Mouse (Mus musculus): Measurements from ENCODE around the gene Themis2. TPM values are rescaled to one million over a fixed set of nuclear protein-coding genes. Genes with fewer than 3 reads are reported as not detected.
"Not testable (repeated sequence)": the region's sequence is repeated elsewhere in the genome, so short reads cannot be mapped to it uniquely, and the experiment has no call there.

Themis2 gene
- polyA plus RNA-seq, 1 experiment from 2014 or later = 1.1 TPM

DNA sequence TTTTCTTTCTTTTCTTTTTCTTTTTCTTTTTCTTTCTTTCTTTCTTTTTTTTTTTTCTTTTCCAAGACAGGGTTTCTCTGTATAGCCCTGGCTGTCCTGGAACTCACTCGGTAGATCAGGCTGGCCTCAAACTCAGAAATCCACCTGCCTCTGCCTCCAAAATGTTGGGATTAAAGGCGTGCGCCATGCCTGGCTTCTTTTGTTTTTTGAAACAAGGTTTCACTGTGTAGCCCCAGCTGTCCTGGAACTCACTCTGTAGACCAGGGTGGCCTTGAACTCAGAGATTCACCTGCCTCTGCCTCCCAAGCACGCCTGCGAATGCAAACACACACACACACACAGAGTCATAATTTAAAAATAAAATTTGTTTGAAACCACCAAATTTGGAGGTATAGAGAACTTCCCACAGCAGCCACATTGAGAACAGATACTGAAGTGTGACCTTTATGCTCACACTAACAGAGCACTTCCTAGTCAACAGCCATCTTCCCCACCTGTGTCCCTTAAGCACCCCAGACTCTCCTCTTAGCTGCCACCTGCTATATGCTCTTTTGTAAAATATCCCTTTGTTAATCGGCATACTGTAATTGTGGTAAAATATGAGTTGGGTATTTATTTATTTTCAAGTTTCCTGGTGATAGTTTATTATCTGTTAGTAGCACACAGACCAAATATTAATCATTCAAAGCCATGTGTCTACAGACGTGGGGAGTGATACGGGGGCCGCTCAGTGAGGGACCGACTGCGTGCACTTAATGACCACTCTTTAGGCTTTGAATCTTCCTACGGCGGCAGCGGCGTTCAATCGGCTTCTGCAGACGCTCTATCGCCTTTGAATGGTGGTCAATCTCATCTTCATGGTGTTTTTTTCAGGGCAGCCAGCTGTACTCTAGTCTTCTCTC is 5.2 kb upstream of the Themis2 start:
- no peak for ATAC-seq (ENCODE audit: low FRiP score, low TSS enrichment)
- Histone ChIP-seq H3K9ac (replicated peaks; ENCODE audit: low read length) (no peak overlapping the region), H3K27ac (ENCODE audit: low read length) (no peak overlapping the region), H3K4me2 (replicated peaks; ENCODE audit: low read depth, low read length) (no peak overlapping the region), H3K4me1 (ENCODE audit: insufficient read depth, low read length) (no peaks in the 10 kb centered on the region), H3K9me3 (ENCODE audit: low read length) (no peaks in the 10 kb centered on the region), H3K4me3 (ENCODE audit: low read length) (no peak overlapping the region), H3K36me3 (ENCODE audit: insufficient read depth, low read length) (no peaks in the 10 kb centered on the region), H3K27me3 (ENCODE audit: insufficient read depth, low read length) (peaks cover 3% of the 10 kb centered on the region; the same call in 1 of the 2 replicates)
- WGBS = 84% methylated on average over 18 of the region's 18 CpGs

DNA sequence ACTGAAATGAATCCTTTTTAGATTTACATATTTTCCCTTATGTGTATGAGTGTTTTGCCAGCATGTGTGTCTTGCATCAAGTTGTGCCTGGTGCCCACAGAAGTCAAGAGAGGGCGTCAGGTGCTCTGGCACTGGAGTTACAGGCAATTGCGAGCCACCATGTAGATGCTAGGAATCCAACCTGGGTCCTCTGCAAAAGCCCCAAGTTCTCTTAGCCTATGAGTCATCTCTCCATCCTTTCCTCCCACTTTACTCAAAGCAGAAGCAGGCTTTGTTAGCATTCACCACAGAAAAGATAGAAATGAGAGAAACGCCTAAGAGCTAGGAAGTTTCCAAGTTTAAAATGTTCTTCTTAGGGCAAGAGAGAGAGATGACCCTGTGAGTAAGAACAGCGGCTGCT is 3.7 kb upstream of the Themis2 start:
- Histone ChIP-seq H3K4me3 (ENCODE audit: low read length) (no peak overlapping the region), H3K36me3 (ENCODE audit: insufficient read depth, low read length) (no peaks in the 10 kb centered on the region), H3K4me2 (replicated peaks; ENCODE audit: low read depth, low read length) (no peak overlapping the region), H3K4me1 (ENCODE audit: insufficient read depth, low read length) (peaks cover 3% of the 10 kb centered on the region; the same call in 1 of the 2 replicates), H3K9ac (replicated peaks; ENCODE audit: low read length) (no peak overlapping the region), H3K27me3 (ENCODE audit: insufficient read depth, low read length) (peaks cover 15% of the 10 kb centered on the region), H3K9me3 (ENCODE audit: low read length) (no peaks in the 10 kb centered on the region), H3K27ac (ENCODE audit: low read length) (no peak overlapping the region)
- 87% methylated on average over 4 of the region's 4 CpGs for WGBS
- ATAC-seq (ENCODE audit: low FRiP score, low TSS enrichment) = no peak

GRCm38 (mm10) chr4:132798666-132799065 is 2.5 kb upstream of the Themis2 start:
- H3K36me3 ChIP-seq (ENCODE audit: insufficient read depth, low read length); H3K27ac ChIP-seq (ENCODE audit: low read length); H3K9me3 ChIP-seq (ENCODE audit: low read length); H3K4me3 ChIP-seq (ENCODE audit: low read length); H3K4me2 ChIP-seq (replicated peaks; ENCODE audit: low read depth, low read length); H3K9ac ChIP-seq (replicated peaks; ENCODE audit: low read length); ATAC-seq (ENCODE audit: low FRiP score, low TSS enrichment); H3K4me1 ChIP-seq (ENCODE audit: insufficient read depth, low read length): not testable (repeated sequence)
- 85% methylated on average over 3 of the region's 3 CpGs for WGBS
- peaks cover 17% of the 10 kb centered on the region for H3K27me3 ChIP-seq (ENCODE audit: insufficient read depth, low read length)

- ATAC-seq (ENCODE audit: low FRiP score, low TSS enrichment) = no peak
- no peak overlapping the region for H3K4me2 ChIP-seq (replicated peaks; ENCODE audit: low read depth, low read length)
- 64% methylated on average over 4 of the region's 4 CpGs for WGBS
- no peak overlapping the region for H3K9ac ChIP-seq (replicated peaks; ENCODE audit: low read length)
- H3K36me3 ChIP-seq (ENCODE audit: insufficient read depth, low read length) = no peaks in the 10 kb centered on the region
- no peaks in the 10 kb centered on the region for H3K9me3 ChIP-seq (ENCODE audit: low read length)
- H3K4me3 ChIP-seq (ENCODE audit: low read length) = no peak overlapping the region
- H3K27me3 ChIP-seq (ENCODE audit: insufficient read depth, low read length) = peaks cover 17% of the 10 kb centered on the region
- H3K27ac ChIP-seq (ENCODE audit: low read length) = no peak overlapping the region
- H3K4me1 ChIP-seq (ENCODE audit: insufficient read depth, low read length) = peaks cover 7% of the 10 kb centered on the region; the same call in 1 of the 2 replicates
Measured at GRCm38 (mm10) chr4:132798028-132798427, 1.8 kb upstream of the Themis2 start.

DNA sequence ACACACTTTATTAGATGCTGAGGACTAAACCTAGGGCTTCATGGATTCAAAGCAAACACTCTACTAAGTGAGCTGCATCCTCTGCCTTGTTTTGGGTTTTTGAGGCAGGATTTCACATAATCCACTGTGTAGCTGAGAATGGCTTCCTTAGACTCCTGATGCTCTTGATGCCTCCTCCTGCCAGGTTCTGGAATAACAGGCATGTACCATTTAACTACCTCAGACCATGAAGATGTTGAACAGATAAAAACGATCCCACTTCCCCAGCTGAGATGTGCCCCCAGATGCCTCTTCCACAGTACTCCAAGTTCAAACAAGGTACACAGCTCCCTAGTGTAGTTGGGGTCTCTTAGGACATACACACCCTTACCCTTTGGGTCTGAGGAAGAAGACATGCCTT is 1.3 kb upstream of the Themis2 start:
- no peaks in the 10 kb centered on the region for H3K36me3 ChIP-seq (ENCODE audit: insufficient read depth, low read length)
- 64% methylated on average over 1 of the region's 1 CpGs for WGBS
- H3K9me3 ChIP-seq (ENCODE audit: low read length) = no peaks in the 10 kb centered on the region
- H3K27me3 ChIP-seq (ENCODE audit: insufficient read depth, low read length) = peaks cover 17% of the 10 kb centered on the region
- no peak overlapping the region for H3K27ac ChIP-seq (ENCODE audit: low read length)
- H3K4me2 ChIP-seq (replicated peaks; ENCODE audit: low read depth, low read length) = no peak overlapping the region
- H3K9ac ChIP-seq (replicated peaks; ENCODE audit: low read length) = no peak overlapping the region
- H3K4me3 ChIP-seq (ENCODE audit: low read length) = no peak overlapping the region
- ATAC-seq (ENCODE audit: low FRiP score, low TSS enrichment) = no peak
- H3K4me1 ChIP-seq (ENCODE audit: insufficient read depth, low read length) = peaks cover 7% of the 10 kb centered on the region; the same call in 1 of the 2 replicates

DNA sequence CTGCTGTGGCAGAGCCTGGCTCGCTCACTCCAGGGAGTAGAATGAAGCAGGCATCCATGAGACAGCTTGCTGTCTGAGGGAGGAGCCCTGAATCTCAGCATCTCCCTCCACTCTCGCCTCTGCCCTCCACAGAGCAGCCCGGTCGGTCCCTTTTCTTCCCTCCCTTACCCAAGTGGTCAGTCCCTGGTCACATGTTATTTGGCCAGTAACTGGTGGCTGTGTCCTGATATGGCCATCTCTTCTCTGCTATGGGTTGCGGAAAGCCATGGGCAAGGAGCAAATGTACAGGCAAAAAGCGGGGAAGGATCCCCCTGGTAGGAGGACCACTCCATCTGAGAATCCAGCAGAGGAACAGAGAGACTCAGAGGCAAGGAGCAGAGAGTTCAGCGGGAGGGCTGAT is 1.0 kb downstream of the Themis2 start:
- no peak overlapping the region for H3K4me3 ChIP-seq (ENCODE audit: low read length)
- H3K27ac ChIP-seq (ENCODE audit: low read length) = no peak overlapping the region
- no peaks in the 10 kb centered on the region for H3K36me3 ChIP-seq (ENCODE audit: insufficient read depth, low read length)
- no peak overlapping the region for H3K9ac ChIP-seq (replicated peaks; ENCODE audit: low read length)
- no peak for ATAC-seq (ENCODE audit: low FRiP score, low TSS enrichment)
- peaks cover 17% of the 10 kb centered on the region for H3K27me3 ChIP-seq (ENCODE audit: insufficient read depth, low read length)
- H3K4me1 ChIP-seq (ENCODE audit: insufficient read depth, low read length) = peaks cover 7% of the 10 kb centered on the region; the same call in 1 of the 2 replicates
- no peak overlapping the region for H3K4me2 ChIP-seq (replicated peaks; ENCODE audit: low read depth, low read length)
- 51% methylated on average over 7 of the region's 7 CpGs for WGBS
- no peaks in the 10 kb centered on the region for H3K9me3 ChIP-seq (ENCODE audit: low read length)

DNA sequence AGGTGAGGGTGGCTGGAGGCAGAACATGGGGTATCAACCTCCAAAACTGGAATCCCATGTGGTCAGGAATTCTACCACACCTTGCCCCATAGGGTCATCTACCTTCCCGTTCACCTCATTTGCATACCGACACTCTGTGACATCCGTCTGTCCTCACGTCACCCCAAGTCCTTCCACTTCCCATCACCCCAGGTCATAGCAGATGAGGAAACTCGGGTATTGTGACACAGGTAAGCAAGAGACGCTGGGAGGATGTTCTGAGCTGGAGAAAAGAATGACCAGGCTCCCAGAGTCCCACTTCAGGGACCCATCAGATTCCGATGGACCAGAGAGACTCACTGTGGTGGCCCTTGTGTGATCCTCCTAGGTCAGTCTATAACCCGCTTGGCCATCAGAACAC is 1.4 kb downstream of the Themis2 start:
- Histone ChIP-seq H3K27me3 (ENCODE audit: insufficient read depth, low read length) (peaks cover 17% of the 10 kb centered on the region), H3K27ac (ENCODE audit: low read length) (no peak overlapping the region), H3K9ac (replicated peaks; ENCODE audit: low read length) (no peak overlapping the region), H3K9me3 (ENCODE audit: low read length) (no peaks in the 10 kb centered on the region), H3K36me3 (ENCODE audit: insufficient read depth, low read length) (no peaks in the 10 kb centered on the region), H3K4me3 (ENCODE audit: low read length) (no peak overlapping the region), H3K4me2 (replicated peaks; ENCODE audit: low read depth, low read length) (no peak overlapping the region), H3K4me1 (ENCODE audit: insufficient read depth, low read length) (peaks cover 7% of the 10 kb centered on the region; the same call in 1 of the 2 replicates)
- ATAC-seq (ENCODE audit: low FRiP score, low TSS enrichment) = no peak
- WGBS = 76% methylated on average over 8 of the region's 8 CpGs

DNA sequence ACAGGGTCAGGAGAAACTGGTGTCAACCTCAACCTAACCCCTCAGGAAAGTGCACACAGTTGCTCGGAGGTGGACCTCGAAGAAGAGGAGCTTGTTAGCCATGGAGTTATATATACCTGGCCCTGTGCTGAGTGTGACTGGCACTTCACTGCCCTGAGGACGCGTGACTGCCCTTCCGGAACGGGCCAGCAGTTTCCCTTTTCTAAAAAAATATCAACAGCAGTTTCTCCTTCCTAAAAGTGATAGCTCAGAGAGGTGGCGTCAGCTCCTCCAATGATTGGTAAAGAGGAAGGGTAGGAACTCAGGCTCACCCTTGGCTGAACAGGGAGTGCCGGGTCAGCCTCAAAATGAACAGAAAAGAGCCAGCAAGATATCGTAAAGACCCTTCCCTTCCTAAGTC is 2.2 kb downstream of the Themis2 start:
- H3K4me2 ChIP-seq (replicated peaks; ENCODE audit: low read depth, low read length) = no peak overlapping the region
- no peak overlapping the region for H3K4me3 ChIP-seq (ENCODE audit: low read length)
- peaks cover 17% of the 10 kb centered on the region for H3K27me3 ChIP-seq (ENCODE audit: insufficient read depth, low read length)
- H3K4me1 ChIP-seq (ENCODE audit: insufficient read depth, low read length) = peaks cover 7% of the 10 kb centered on the region; the same call in 1 of the 2 replicates
- 22% methylated on average over 9 of the region's 9 CpGs for WGBS
- H3K9me3 ChIP-seq (ENCODE audit: low read length) = no peaks in the 10 kb centered on the region
- H3K9ac ChIP-seq (replicated peaks; ENCODE audit: low read length) = no peak overlapping the region
- H3K27ac ChIP-seq (ENCODE audit: low read length) = no peak overlapping the region
- ATAC-seq (ENCODE audit: low FRiP score, low TSS enrichment) = no peak
- H3K36me3 ChIP-seq (ENCODE audit: insufficient read depth, low read length) = no peaks in the 10 kb centered on the region

- H3K4me2 ChIP-seq (replicated peaks; ENCODE audit: low read depth, low read length); H3K36me3 ChIP-seq (ENCODE audit: insufficient read depth, low read length); ATAC-seq (ENCODE audit: low FRiP score, low TSS enrichment); H3K4me1 ChIP-seq (ENCODE audit: insufficient read depth, low read length); H3K9ac ChIP-seq (replicated peaks; ENCODE audit: low read length); H3K9me3 ChIP-seq (ENCODE audit: low read length); H3K4me3 ChIP-seq (ENCODE audit: low read length); H3K27ac ChIP-seq (ENCODE audit: low read length): not testable (repeated sequence)
- H3K27me3 ChIP-seq (ENCODE audit: insufficient read depth, low read length) = peaks cover 17% of the 10 kb centered on the region
- 72% methylated on average over 8 of the region's 9 CpGs for WGBS
Measured at GRCm38 (mm10) chr4:132793322-132794004, 2.7 kb downstream of the Themis2 start.

- no peak for ATAC-seq (ENCODE audit: low FRiP score, low TSS enrichment)
- no peak overlapping the region for H3K27ac ChIP-seq (ENCODE audit: low read length)
- H3K4me3 ChIP-seq (ENCODE audit: low read length) = no peak overlapping the region
- no peaks in the 10 kb centered on the region for H3K9me3 ChIP-seq (ENCODE audit: low read length)
- no peak overlapping the region for H3K4me2 ChIP-seq (replicated peaks; ENCODE audit: low read depth, low read length)
- no peak overlapping the region for H3K9ac ChIP-seq (replicated peaks; ENCODE audit: low read length)
- H3K4me1 ChIP-seq (ENCODE audit: insufficient read depth, low read length) = peaks cover 5% of the 10 kb centered on the region; the same call in 1 of the 2 replicates
- WGBS = 86% methylated on average over 8 of the region's 8 CpGs
- H3K36me3 ChIP-seq (ENCODE audit: insufficient read depth, low read length) = no peaks in the 10 kb centered on the region
- peaks cover under 1% of the 10 kb centered on the region for H3K27me3 ChIP-seq (ENCODE audit: insufficient read depth, low read length)
Measured at GRCm38 (mm10) chr4:132789731-132790130, 6.5 kb downstream of the Themis2 start.

All from kidney, embryonic 16.5 days (tissue).